Mouse (Mus musculus) midbrain, embryonic 11.5 days (tissue): ENCODE data around the gene Dgkq. TPM values are rescaled to one million over a fixed set of nuclear protein-coding genes. Genes with fewer than 3 reads are reported as not detected.

Experiments
- ATAC-seq: fragments of 200-750 bp; cut with Nextera tagmentation; 2 replicates; pipeline ENCODE4 v1.8.0; 2017; ENCODE audit warnings: moderate TSS enrichment, moderate library complexity; ENCODE audit not compliant: low FRiP score
- DNase-seq: peaks from one replicate; pipeline ENCODE4 v3.0.0; 2015; ENCODE audit warnings: low spot score; ENCODE audit errors: missing footprints
- H3K27ac ChIP-seq: fragments of 300-500 bp; sonication (generic); 2 replicates; pipeline ENCODE4 v1.5.1; 2014; ENCODE audit warnings: low read depth, low read length
- H3K27me3 ChIP-seq: fragments of 300-500 bp; sonication (generic); 2 replicates; pipeline ENCODE4 v1.6.1; 2014; ENCODE audit warnings: mild to moderate bottlenecking, low read length, moderate library complexity, mixed read lengths; ENCODE audit not compliant: control insufficient read depth, insufficient read depth
- H3K36me3 ChIP-seq: fragments of 300-500 bp; sonication (generic); 2 replicates; pipeline ENCODE4 v1.6.1; 2014; ENCODE audit warnings: mild to moderate bottlenecking, low read length, moderate library complexity, mixed read lengths; ENCODE audit not compliant: control insufficient read depth, insufficient read depth
- H3K4me1 ChIP-seq: fragments of 300-500 bp; sonication (generic); 2 replicates; pipeline ENCODE4 v1.6.1; 2014; ENCODE audit warnings: low read length; ENCODE audit not compliant: control insufficient read depth, insufficient read depth
- H3K4me2 ChIP-seq: fragments of 300-500 bp; sonication (generic); 2 replicates; pipeline ENCODE4 v1.6.1; 2014; ENCODE audit warnings: mild to moderate bottlenecking, moderate library complexity
- H3K4me3 ChIP-seq: fragments of 300-500 bp; sonication (generic); 2 replicates; pipeline ENCODE4 v1.5.1; 2014; ENCODE audit warnings: low read depth, low read length
- H3K9ac ChIP-seq: fragments of 300-500 bp; sonication (generic); 2 replicates; pipeline ENCODE4 v1.6.1; 2014; ENCODE audit warnings: low read length
- H3K9me3 ChIP-seq: fragments of 300-500 bp; sonication (generic); 2 replicates; pipeline ENCODE4 v1.6.1; 2016; ENCODE audit warnings: low read length; ENCODE audit not compliant: control insufficient read depth
- WGBS: fragments of 180-500 bp; shearing (Covaris S2); extraction: QIAGEN DNeasy Blood & Tissue Kit; methylation state at CpG from one replicate; pipeline ENCODE4 v1.1.7; 2014; 5-methylcytosine and 5-hydroxymethylcytosine counted together
- polyA plus RNA-seq: library from polyadenylated mRNA; unstranded; fragments of >200 nt; fragmentation: Nextera tagmentation; extraction: Ambion mirVana; gene quantifications from 2 replicates; pipeline ENCODE4 v1.2.1, GENCODE M21; 2014

Gene Dgkq
- polyA plus RNA-seq, 1 experiment from 2014 or later = 8.6 TPM

GRCm38 (mm10) chr5:108626050-108626660 is 43.3 kb downstream of the Dgkq start:
- Histone ChIP-seq H3K4me1 (peaks cover 11% of the 10 kb centered on the region), H3K27me3 (no peaks in the 10 kb centered on the region), H3K4me2 (no peak overlapping the region), H3K4me3 (no peak overlapping the region), H3K9me3 (no peaks in the 10 kb centered on the region), H3K27ac (no peak overlapping the region), H3K9ac (no peak overlapping the region), H3K36me3 (peaks cover 9% of the 10 kb centered on the region; the same call in 1 of the 2 replicates)
- DNase-seq (no peak), ATAC-seq (no peak)
- 85% methylated on average over 4 of the region's 4 CpGs for WGBS

GRCm38 (mm10) chr5:108621870-108622269 is 47.6 kb downstream of the Dgkq start:
- Histone ChIP-seq H3K4me1 (no peaks in the 10 kb centered on the region), H3K27me3 (no peaks in the 10 kb centered on the region), H3K9ac (no peak overlapping the region), H3K27ac (no peak overlapping the region), H3K9me3 (no peaks in the 10 kb centered on the region), H3K4me2 (no peak overlapping the region), H3K4me3 (no peak overlapping the region), H3K36me3 (peaks cover 9% of the 10 kb centered on the region; the same call in 1 of the 2 replicates)
- DNase-seq (no peak), ATAC-seq (no peak)
- 75% methylated on average over 2 of the region's 2 CpGs for WGBS

- no peak overlapping the region for H3K4me3 ChIP-seq
- H3K27me3 ChIP-seq = no peaks in the 10 kb centered on the region
- ATAC-seq (no peak), DNase-seq (no peak)
- H3K4me2 ChIP-seq = no peak overlapping the region
- H3K4me1 ChIP-seq = no peaks in the 10 kb centered on the region
- no peak overlapping the region for H3K9ac ChIP-seq
- H3K36me3 ChIP-seq = peaks cover 23% of the 10 kb centered on the region
- no peak overlapping the region for H3K27ac ChIP-seq
- H3K9me3 ChIP-seq = no peaks in the 10 kb centered on the region
- WGBS = 94% methylated on average over 1 of the region's 1 CpGs
These were observed 59.0 kb downstream of the Dgkq start for GRCm38 (mm10) chr5:108610426-108610825.

GRCm38 (mm10) chr5:108602537-108602936 is 66.9 kb downstream of the Dgkq start:
- 91% methylated on average over 9 of the region's 9 CpGs for WGBS
- no peak overlapping the region for H3K4me3 ChIP-seq
- no peaks in the 10 kb centered on the region for H3K4me1 ChIP-seq
- no peaks in the 10 kb centered on the region for H3K27me3 ChIP-seq
- no peak overlapping the region for H3K27ac ChIP-seq
- H3K36me3 ChIP-seq = peaks cover 28% of the 10 kb centered on the region
- DNase-seq (no peak), ATAC-seq (no peak)
- H3K9ac ChIP-seq = no peak overlapping the region
- no peak overlapping the region for H3K4me2 ChIP-seq
- no peaks in the 10 kb centered on the region for H3K9me3 ChIP-seq

- DNase-seq = no peak
- H3K9me3 ChIP-seq = no peaks in the 10 kb centered on the region
- no peak overlapping the region for H3K27ac ChIP-seq
- no peak overlapping the region for H3K9ac ChIP-seq
- H3K27me3 ChIP-seq = no peaks in the 10 kb centered on the region
- H3K4me3 ChIP-seq = no peak overlapping the region
- H3K36me3 ChIP-seq = peaks cover 25% of the 10 kb centered on the region
- no peaks in the 10 kb centered on the region for H3K4me1 ChIP-seq
- ATAC-seq = no peak
- WGBS = 84% methylated on average over 1 of the region's 1 CpGs
- no peak overlapping the region for H3K4me2 ChIP-seq
These were observed 69.5 kb downstream of the Dgkq start for GRCm38 (mm10) chr5:108599923-108600322.

Other genes with a start within 250 kb of the Dgkq start
- gene Atp5k, start 235.2 kb downstream of the Dgkq start, polyA plus RNA-seq = 392 and 433 TPM in 2 replicates
- gene Mfsd7a, start 220.8 kb downstream of the Dgkq start, polyA plus RNA-seq = 0.18 TPM in 1 of 2 replicates, not detected in the other
- 29.2 and 34.0 TPM in 2 replicates for gene Pcgf3, start 208.4 kb downstream of the Dgkq start, polyA plus RNA-seq
- 7.4 and 8.7 TPM in 2 replicates for gene Cplx1, start 119.6 kb downstream of the Dgkq start, polyA plus RNA-seq
- gene Gak, start 39.9 kb downstream of the Dgkq start, polyA plus RNA-seq = 43.3 and 45.3 TPM in 2 replicates
- 20.9 and 22.1 TPM in 2 replicates for gene Tmem175, start 39.9 kb downstream of the Dgkq start, polyA plus RNA-seq
- 9.2 TPM in 2 replicates for gene Idua, start 9.3 kb downstream of the Dgkq start, polyA plus RNA-seq
- gene Slc26a1, start 5.9 kb upstream of the Dgkq start, polyA plus RNA-seq = 0.69 and 0.81 TPM in 2 replicates
- gene Fgfrl1, start 22.7 kb upstream of the Dgkq start, polyA plus RNA-seq = 11.9 and 15.0 TPM in 2 replicates
- gene Rnf212, start 105.3 kb upstream of the Dgkq start, polyA plus RNA-seq = 1.7 TPM in 1 of 2 replicates, not detected in the other
- not detected in 2 replicates for gene Tmed11, start 125.7 kb upstream of the Dgkq start, polyA plus RNA-seq
- gene Vmn2r8, start 139.2 kb upstream of the Dgkq start, polyA plus RNA-seq = not detected in 2 replicates
- gene Vmn2r9, start 182.9 kb upstream of the Dgkq start, polyA plus RNA-seq = not detected in 2 replicates